Mouse (Mus musculus) cerebellum, adult 8-10 months (tissue): ENCODE results near the gene Eef2k.
"Not testable (repeated sequence)": the region's sequence is repeated elsewhere in the genome, so short reads cannot be mapped to it uniquely, and the experiment has no call there.

ENCODE experiments used
- DNase-seq: peaks from one replicate; pipeline ENCODE4 v3.0.0; 2022

The Eef2k gene

GRCm38 (mm10) chr7:120943936-120944509 is 101.4 kb downstream of the Eef2k start:
- DNase-seq = no peak

- not testable (repeated sequence) for DNase-seq
Observed at GRCm38 (mm10) chr7:120953591-120953990, 111.0 kb downstream of the Eef2k start.
